Mouse (Mus musculus): Measurements from ENCODE around the gene Map3k10. TPM values are rescaled to one million over a fixed set of nuclear protein-coding genes. Genes with fewer than 3 reads are reported as not detected.

The Map3k10 gene
- polyA plus RNA-seq (2012; ENCODE audit: insufficient read depth, insufficient read length, missing spikeins) = 12.2 and 12.6 TPM in 2 replicates

GRCm38 (mm10) chr7:27674522-27675221 is at the start of gene Map3k10:
Map3k10 (minus strand) TSS chr7:27674598.
- TF ChIP-seq POLR2A (IDR thresholded peaks at IDR 0.05; ENCODE audit: borderline replicate concordance, low read depth, low read length) (no peak), CTCF (IDR thresholded peaks at IDR 0.05; ENCODE audit: low read depth, low read length) (no peak)
- Histone ChIP-seq H3K4me1 (ENCODE audit: control insufficient read depth, insufficient read depth, low read length) (peaks cover 10% of the 10 kb centered on the region), H3K27ac (ENCODE audit: insufficient read depth, low read depth, low read length) (peak within 1 kb of the TSS; percentile 75), H3K4me3 (ENCODE audit: insufficient read depth, low read length) (peak within 1 kb of the TSS; percentile 61)

- no peak overlapping the region for H3K4me3 ChIP-seq (ENCODE audit: insufficient read depth, low read length)
- no peak overlapping the region for H3K27ac ChIP-seq (ENCODE audit: insufficient read depth, low read depth, low read length)
- H3K4me1 ChIP-seq (ENCODE audit: control insufficient read depth, insufficient read depth, low read length) = no peaks in the 10 kb centered on the region
- TF ChIP-seq POLR2A (IDR thresholded peaks at IDR 0.05; ENCODE audit: borderline replicate concordance, low read depth, low read length) (no peak), CTCF (IDR thresholded peaks at IDR 0.05; ENCODE audit: low read depth, low read length) (no peak)
Measured at GRCm38 (mm10) chr7:27721951-27722350, 47.6 kb upstream of the Map3k10 start.

DNA sequence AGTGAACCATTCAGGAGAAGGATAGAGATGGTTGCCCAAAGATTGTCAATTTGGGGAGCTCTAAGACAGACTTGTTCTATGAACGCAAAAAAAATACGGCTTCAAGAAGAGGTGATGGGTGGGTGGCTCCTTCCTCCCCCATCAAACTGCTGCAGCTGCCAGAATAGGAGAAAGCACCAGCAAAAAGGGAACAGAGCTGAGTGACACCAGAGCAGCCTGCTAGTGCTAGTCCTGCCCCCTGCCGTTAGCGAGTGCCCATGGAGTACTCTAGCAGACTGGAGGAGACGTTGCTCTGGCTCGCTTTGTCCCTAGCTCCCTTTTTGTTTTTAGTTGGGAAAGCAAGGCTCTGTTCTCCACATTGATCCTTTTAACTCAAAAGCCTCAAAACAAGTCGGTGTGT is 36.0 kb upstream of the Map3k10 start:
- no peak for TF ChIP-seq POLR2A (IDR thresholded peaks at IDR 0.05; ENCODE audit: borderline replicate concordance, low read depth, low read length)
- TF ChIP-seq CTCF (IDR thresholded peaks at IDR 0.05; ENCODE audit: low read depth, low read length) = no peak
- H3K4me1 ChIP-seq (ENCODE audit: control insufficient read depth, insufficient read depth, low read length) = no peaks in the 10 kb centered on the region

GRCm38 (mm10) chr7:27696711-27697110 is 22.3 kb upstream of the Map3k10 start:
- Histone ChIP-seq H3K4me1 (ENCODE audit: control insufficient read depth, insufficient read depth, low read length) (no peaks in the 10 kb centered on the region), H3K27ac (ENCODE audit: insufficient read depth, low read depth, low read length) (no peak overlapping the region), H3K4me3 (ENCODE audit: insufficient read depth, low read length) (no peak overlapping the region)
- TF ChIP-seq POLR2A (IDR thresholded peaks at IDR 0.05; ENCODE audit: borderline replicate concordance, low read depth, low read length) = no peak
- TF ChIP-seq CTCF (IDR thresholded peaks at IDR 0.05; ENCODE audit: low read depth, low read length) = no peak

More for the DNA sequence above, 36.0 kb upstream of the Map3k10 start:
- Histone ChIP-seq H3K4me3 (ENCODE audit: insufficient read depth, low read length) (no peak overlapping the region), H3K27ac (ENCODE audit: insufficient read depth, low read depth, low read length) (no peak overlapping the region)

DNA sequence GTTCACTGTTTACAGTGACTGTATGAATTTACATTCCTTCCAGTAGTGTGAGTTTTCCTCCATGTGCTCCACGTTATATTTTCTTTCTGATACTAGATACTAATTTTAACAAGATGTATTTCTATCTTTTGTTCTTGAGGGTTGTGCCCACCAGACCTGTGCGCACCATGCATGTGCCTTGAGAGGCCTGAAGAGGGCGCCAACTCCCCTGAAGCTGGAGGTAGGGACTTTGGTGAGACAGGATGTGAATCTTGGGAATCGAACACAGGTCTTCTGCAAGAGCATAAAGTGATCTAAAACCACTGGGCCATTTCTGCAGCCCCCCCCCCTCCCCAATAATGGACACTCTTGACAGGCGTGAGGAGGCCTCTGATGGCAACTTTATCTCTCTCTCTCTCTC is 16.7 kb upstream of the Map3k10 start:
- Histone ChIP-seq H3K4me3 (ENCODE audit: insufficient read depth, low read length) (no peak overlapping the region), H3K4me1 (ENCODE audit: control insufficient read depth, insufficient read depth, low read length) (0 out of 2 replicates have a peak, but pooled peaks cover 4% of the 10 kb centered on the region), H3K27ac (ENCODE audit: insufficient read depth, low read depth, low read length) (no peak overlapping the region)
- TF ChIP-seq POLR2A (IDR thresholded peaks at IDR 0.05; ENCODE audit: borderline replicate concordance, low read depth, low read length) (no peak), CTCF (IDR thresholded peaks at IDR 0.05; ENCODE audit: low read depth, low read length) (peak; percentile 70)

DNA sequence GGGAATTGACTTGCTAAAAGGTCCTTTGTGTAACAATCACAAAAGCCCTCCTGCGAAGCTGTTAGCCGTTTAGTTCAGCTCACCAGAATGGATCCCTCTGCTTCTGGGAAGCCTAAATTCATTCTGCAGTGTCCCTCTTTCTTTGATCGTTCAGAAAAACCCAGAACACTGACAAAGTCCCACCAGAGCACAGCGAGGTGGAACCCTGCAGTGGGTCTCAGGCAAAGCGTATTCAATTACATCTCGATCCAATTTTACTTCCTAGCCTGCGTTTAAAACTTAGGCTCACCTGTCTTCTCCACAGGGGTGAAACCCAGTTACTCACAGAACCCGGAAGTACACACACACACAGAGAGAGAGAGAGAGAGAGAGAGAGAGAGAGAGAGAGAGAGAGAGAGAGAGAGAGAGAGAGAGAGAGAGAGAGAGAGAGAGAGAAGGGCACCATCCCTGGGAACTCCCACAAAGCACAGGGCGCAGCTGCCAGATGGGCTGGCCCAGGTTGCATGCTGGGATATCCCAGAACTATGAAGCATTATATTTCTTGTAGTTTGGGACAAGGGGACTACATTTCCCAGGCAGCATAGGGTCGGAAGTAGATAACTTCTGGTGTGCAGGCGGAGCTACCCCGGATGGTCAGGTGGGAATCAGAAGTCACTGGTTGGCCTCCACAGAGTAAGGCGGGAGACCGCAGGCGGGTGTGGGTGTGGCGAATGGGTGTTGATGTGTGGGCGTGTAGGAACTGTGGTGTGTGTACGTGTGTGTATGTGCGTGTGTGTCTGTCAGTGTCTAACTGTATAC is 14.6 kb upstream of the Map3k10 start, which contains the start of gene Zfp607b:
Zfp607b (plus strand) TSS at position 526 of the 798 bp plus-strand sequence.
- TF ChIP-seq CTCF (IDR thresholded peaks at IDR 0.05; ENCODE audit: low read depth, low read length) = no peak
- Histone ChIP-seq H3K4me1 (ENCODE audit: control insufficient read depth, insufficient read depth, low read length) (peaks cover 9% of the 10 kb centered on the region), H3K4me3 (ENCODE audit: insufficient read depth, low read length) (peak within 1 kb of the TSS; percentile 79), H3K27ac (ENCODE audit: insufficient read depth, low read depth, low read length) (peak within 1 kb of the TSS; percentile 21)

GRCm38 (mm10) chr7:27688246-27688788 is 13.9 kb upstream of the Map3k10 start:
- no peak for TF ChIP-seq CTCF (IDR thresholded peaks at IDR 0.05; ENCODE audit: low read depth, low read length)
- TF ChIP-seq POLR2A (IDR thresholded peaks at IDR 0.05; ENCODE audit: borderline replicate concordance, low read depth, low read length) = no peak
- Histone ChIP-seq H3K4me1 (ENCODE audit: control insufficient read depth, insufficient read depth, low read length) (peaks cover 13% of the 10 kb centered on the region), H3K27ac (ENCODE audit: insufficient read depth, low read depth, low read length) (peak overlapping the region; percentile 21; the same call in 1 of the 2 replicates), H3K4me3 (ENCODE audit: insufficient read depth, low read length) (peak overlapping the region; percentile 79)

GRCm38 (mm10) chr7:27687836-27688235 is 13.4 kb upstream of the Map3k10 start:
- TF ChIP-seq POLR2A (IDR thresholded peaks at IDR 0.05; ENCODE audit: borderline replicate concordance, low read depth, low read length) = no peak
- no peak for TF ChIP-seq CTCF (IDR thresholded peaks at IDR 0.05; ENCODE audit: low read depth, low read length)
- Histone ChIP-seq H3K4me1 (ENCODE audit: control insufficient read depth, insufficient read depth, low read length) (peaks cover 15% of the 10 kb centered on the region), H3K27ac (ENCODE audit: insufficient read depth, low read depth, low read length) (no peak overlapping the region), H3K4me3 (ENCODE audit: insufficient read depth, low read length) (no peak overlapping the region)

- Histone ChIP-seq H3K4me1 (ENCODE audit: control insufficient read depth, insufficient read depth, low read length) (peaks cover 15% of the 10 kb centered on the region), H3K4me3 (ENCODE audit: insufficient read depth, low read length) (no peak overlapping the region), H3K27ac (ENCODE audit: insufficient read depth, low read depth, low read length) (no peak overlapping the region)
- no peak for TF ChIP-seq POLR2A (IDR thresholded peaks at IDR 0.05; ENCODE audit: borderline replicate concordance, low read depth, low read length)
Measured at GRCm38 (mm10) chr7:27687043-27687442, 12.6 kb upstream of the Map3k10 start.

DNA sequence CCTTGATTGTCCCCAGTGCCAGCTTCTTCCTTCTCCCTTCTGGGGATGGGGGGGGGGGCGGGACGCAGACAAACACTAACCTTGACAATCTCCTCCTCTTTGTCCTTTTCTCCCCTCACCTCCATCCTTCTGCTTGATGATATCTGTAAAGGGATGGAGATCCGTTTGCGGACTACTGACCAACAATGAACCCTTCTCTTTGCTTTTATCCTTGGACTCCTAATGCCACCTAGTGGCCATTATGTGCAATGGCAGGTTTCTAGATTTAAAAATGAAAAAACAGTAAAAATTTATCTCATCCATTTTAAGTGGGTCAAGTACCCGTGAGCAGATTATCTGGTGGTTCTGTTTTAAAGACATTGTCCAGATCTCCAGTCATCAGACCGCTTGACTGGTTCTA is 11.3 kb upstream of the Map3k10 start:
- Histone ChIP-seq H3K4me1 (ENCODE audit: control insufficient read depth, insufficient read depth, low read length) (peaks cover 15% of the 10 kb centered on the region), H3K27ac (ENCODE audit: insufficient read depth, low read depth, low read length) (no peak overlapping the region), H3K4me3 (ENCODE audit: insufficient read depth, low read length) (peak overlapping the region; percentile 50)
- TF ChIP-seq CTCF (IDR thresholded peaks at IDR 0.05; ENCODE audit: low read depth, low read length) (no peak), POLR2A (IDR thresholded peaks at IDR 0.05; ENCODE audit: borderline replicate concordance, low read depth, low read length) (no peak)
